Mouse (Mus musculus) liver, adult 2 months (tissue): ENCODE data around the gene Cdh12.

Experiments used
- CTCF ChIP-seq: fragments of 200-500 bp; IDR thresholded peaks from 2 replicates; pipeline ENCODE4 v1.5.1; 2011; ENCODE audit warnings: low read depth, low read length, control low read depth
- POLR2A ChIP-seq: fragments of 200-500 bp; IDR thresholded peaks from 2 replicates; pipeline ENCODE4 v1.6.1; 2011; ENCODE audit warnings: low read length, control low read depth; ENCODE audit not compliant: insufficient read depth; ENCODE audit errors: extremely low read depth

DNA sequence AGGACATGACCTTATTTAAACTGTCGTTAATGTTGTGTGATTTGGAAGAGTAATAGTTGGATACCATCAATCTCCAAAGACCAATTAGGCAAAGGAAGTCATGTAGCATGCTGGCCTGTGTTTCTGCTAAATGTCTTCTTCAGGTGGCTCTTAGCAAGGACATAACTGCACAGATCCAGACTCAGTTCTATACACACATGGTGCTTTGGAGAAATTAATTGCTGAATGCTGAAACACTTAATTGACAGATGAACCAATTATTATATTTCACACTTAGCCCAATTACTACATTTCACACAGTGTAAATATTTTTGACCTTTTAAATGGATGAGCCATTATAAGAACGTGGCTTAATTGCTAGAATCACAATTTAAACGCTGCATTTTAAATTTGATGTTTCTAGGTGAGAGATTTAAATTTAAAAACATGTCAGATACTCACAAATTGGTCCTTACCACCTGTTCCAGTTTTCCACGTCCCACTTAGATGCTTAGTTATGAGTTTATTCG, 133.6 kb downstream of the Cdh12 start:
- TF ChIP-seq CTCF = no peak
- TF ChIP-seq POLR2A = no peak
